Mouse (Mus musculus) limb, embryonic 14.5 days (tissue): Measurements from ENCODE around the gene Oaz3. TPM values are rescaled to one million over a fixed set of nuclear protein-coding genes. Genes with fewer than 3 reads are reported as not detected.

ENCODE experiments used
- ATAC-seq: fragments of 200-750 bp; cut with Nextera tagmentation; 2 replicates; pipeline ENCODE4 v1.8.0; 2017; ENCODE audit warnings: low read depth, moderate number of reproducible peaks, moderate TSS enrichment; ENCODE audit not compliant: low FRiP score
- DNase-seq: peaks from one replicate; pipeline ENCODE4 v3.0.0-alpha.2; 2015; ENCODE audit warnings: low spot score
- H3K27ac ChIP-seq: fragments of 300-500 bp; sonication (generic); replicated peaks from 2 replicates; pipeline ENCODE4 v1.5.1; 2014; ENCODE audit warnings: low read depth, mild to moderate bottlenecking, low read length, moderate library complexity, mixed read lengths
- H3K27me3 ChIP-seq: fragments of 300-500 bp; sonication (generic); 2 replicates; pipeline ENCODE4 v1.6.1; 2014; ENCODE audit warnings: low read length, mixed read lengths; ENCODE audit not compliant: control insufficient read depth, insufficient read depth
- H3K36me3 ChIP-seq: fragments of 300-500 bp; sonication (generic); 2 replicates; pipeline ENCODE4 v1.6.1; 2014; ENCODE audit warnings: mild to moderate bottlenecking, low read length, moderate library complexity, mixed read lengths; ENCODE audit not compliant: control insufficient read depth, insufficient read depth
- H3K4me1 ChIP-seq: fragments of 300-500 bp; sonication (generic); 2 replicates; pipeline ENCODE4 v1.6.1; 2014; ENCODE audit warnings: antibody characterized with exemption, low read length, mixed read lengths; ENCODE audit not compliant: control insufficient read depth, insufficient read depth
- H3K4me2 ChIP-seq: fragments of 300-500 bp; sonication (generic); replicated peaks from 2 replicates; pipeline ENCODE4 v1.6.1; 2014; ENCODE audit warnings: low read depth, mild to moderate bottlenecking, low read length, moderate library complexity; ENCODE audit not compliant: severe bottlenecking
- H3K4me3 ChIP-seq: fragments of 300-500 bp; sonication (generic); replicated peaks from 2 replicates; pipeline ENCODE4 v1.5.1; 2014; ENCODE audit warnings: low read length
- H3K9ac ChIP-seq: fragments of 300-500 bp; sonication (generic); 2 replicates; pipeline ENCODE4 v1.6.1; 2014; ENCODE audit warnings: mild to moderate bottlenecking, low read depth, low read length, moderate library complexity; ENCODE audit not compliant: severe bottlenecking
- H3K9me3 ChIP-seq: fragments of 300-500 bp; sonication (generic); 2 replicates; pipeline ENCODE4 v1.6.1; 2016; ENCODE audit warnings: low read length; ENCODE audit not compliant: control insufficient read depth
- POLR2A ChIP-seq: fragments of 200-500 bp; IDR thresholded peaks from 2 replicates; pipeline ENCODE4 v1.8.0; 2012; ENCODE audit warnings: inconsistent platforms, mild to moderate bottlenecking, moderate library complexity, borderline replicate concordance; ENCODE audit not compliant: insufficient read depth, insufficient read length; ENCODE audit errors: extremely low read depth
- WGBS: fragments of 180-500 bp; shearing (Covaris S2); extraction: QIAGEN DNeasy Blood & Tissue Kit; methylation state at CpG from one replicate; pipeline ENCODE4 v1.1.7; 2014; 5-methylcytosine and 5-hydroxymethylcytosine counted together
- polyA plus RNA-seq, 2 experiments: library from polyadenylated mRNA; depleted of rRNA in 1 of 2; stranded (reverse) in 1 of 2; unstranded in 1 of 2; fragments of >200 nt; fragmentation: Nextera tagmentation in 1 of 2; extraction: Ambion mirVana in 1 of 2; gene quantifications; 2 replicates each; pipeline versions ENCODE4 v1.2.1 to v1.2.3; 2012 to 2014

The Oaz3 gene
- polyA plus RNA-seq, 2 experiments = 0.26 to 0.30 TPM

- no peaks in the 10 kb centered on the region for H3K27me3 ChIP-seq
- no peak for ATAC-seq
- H3K4me3 ChIP-seq = no peak overlapping the region
- H3K4me2 ChIP-seq = no peak overlapping the region
- TF ChIP-seq POLR2A = no peak
- no peak overlapping the region for H3K9ac ChIP-seq
- no peaks in the 10 kb centered on the region for H3K9me3 ChIP-seq
- DNase-seq = no peak
- 90% methylated on average over 2 of the region's 2 CpGs for WGBS
- no peaks in the 10 kb centered on the region for H3K36me3 ChIP-seq
- H3K4me1 ChIP-seq = no peaks in the 10 kb centered on the region
- H3K27ac ChIP-seq = no peak overlapping the region
These were observed 9.4 kb downstream of the Oaz3 start for GRCm38 (mm10) chr3:94434305-94434704.

DNA sequence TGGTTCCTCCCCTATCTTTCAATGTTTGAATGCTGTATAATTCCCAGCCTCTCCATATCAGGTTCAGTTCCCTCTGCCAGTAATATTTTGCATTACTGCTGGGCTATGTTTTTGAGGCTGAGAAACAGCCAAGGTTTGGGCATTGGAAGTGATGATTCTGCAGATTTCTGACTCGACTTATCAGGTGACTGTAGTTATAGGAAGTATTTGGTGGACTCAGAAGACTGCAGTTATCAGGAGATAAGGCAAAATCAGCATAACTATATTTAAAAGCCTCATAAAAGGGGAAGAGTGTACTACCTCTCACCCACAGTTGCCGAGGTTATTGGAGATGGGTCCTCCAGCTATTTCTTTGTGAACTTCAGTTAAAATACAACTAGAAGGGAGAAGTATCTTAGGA, 12.7 kb downstream of the Oaz3 start:
- DNase-seq (no peak), ATAC-seq (no peak)
- Histone ChIP-seq H3K9me3 (no peaks in the 10 kb centered on the region), H3K36me3 (no peaks in the 10 kb centered on the region), H3K4me1 (no peaks in the 10 kb centered on the region), H3K4me3 (no peak overlapping the region), H3K27ac (no peak overlapping the region), H3K4me2 (no peak overlapping the region), H3K27me3 (no peaks in the 10 kb centered on the region), H3K9ac (no peak overlapping the region)
- WGBS = 67% methylated on average over 2 of the region's 2 CpGs
- TF ChIP-seq POLR2A = no peak

DNA sequence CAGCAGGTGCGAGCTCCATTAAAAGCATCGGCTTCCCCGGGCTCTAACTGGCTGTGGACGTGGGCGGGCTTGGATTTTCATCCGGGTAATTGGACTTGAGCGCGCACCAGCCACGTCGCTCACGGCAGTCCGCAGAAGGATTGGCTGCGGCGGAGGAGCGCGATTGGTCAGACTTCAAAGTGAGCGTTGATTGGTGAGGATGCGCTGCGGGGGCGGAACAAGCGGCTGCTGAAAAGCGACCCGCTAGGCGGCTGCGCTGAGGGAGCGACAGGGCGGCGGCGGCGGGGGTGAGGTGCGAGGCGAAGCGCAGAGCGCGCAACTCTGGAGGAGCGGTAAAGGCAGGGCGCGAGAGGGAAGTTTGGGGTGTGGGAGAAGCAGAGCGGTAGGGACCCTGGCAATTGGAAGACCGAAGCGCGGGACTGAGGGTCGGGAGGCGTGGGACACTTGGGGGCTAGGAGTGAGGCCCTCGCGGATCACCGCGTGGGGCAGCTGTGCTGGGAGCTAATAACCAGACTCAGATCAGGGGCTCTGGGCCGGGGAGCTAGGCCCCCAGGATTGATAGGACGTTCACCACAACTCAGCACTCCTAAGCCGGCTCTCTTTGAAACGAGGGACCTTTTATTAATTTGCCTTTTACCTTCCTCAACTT, 30.6 kb downstream of the Oaz3 start, which contains the start of gene Tdrkh:
Gene Tdrkh (plus strand): TSS at position 243 of the 649 bp plus-strand sequence.
- Histone ChIP-seq H3K9me3 (no peaks in the 10 kb centered on the region), H3K27me3 (no peaks in the 10 kb centered on the region), H3K9ac (peak within 1 kb of the TSS; percentile 42), H3K4me3 (peak within 1 kb of the TSS; percentile 41), H3K4me1 (peaks cover 8% of the 10 kb centered on the region; the same call in 1 of the 2 replicates), H3K36me3 (no peaks in the 10 kb centered on the region), H3K4me2 (peak within 1 kb of the TSS; percentile 64), H3K27ac (no peak within 1 kb of the TSS)
- ATAC-seq = peak; percentile 99
- no peak for TF ChIP-seq POLR2A
- whole genome bisulfite sequencing = 9% methylated on average over 52 of the region's 52 CpGs
- DNase-seq = peak; percentile 96

GRCm38 (mm10) chr3:94412530-94412929, 31.2 kb downstream of the Oaz3 start:
- Histone ChIP-seq H3K9ac (no peak overlapping the region), H3K27me3 (no peaks in the 10 kb centered on the region), H3K4me2 (peak overlapping the region; percentile 64), H3K36me3 (no peaks in the 10 kb centered on the region), H3K4me1 (peaks cover 8% of the 10 kb centered on the region; the same call in 1 of the 2 replicates), H3K27ac (no peak overlapping the region), H3K4me3 (peak overlapping the region; percentile 41), H3K9me3 (no peaks in the 10 kb centered on the region)
- ATAC-seq (no peak; the same call in 1 of the 2 replicates), DNase-seq (no peak)
- WGBS = 7% methylated on average over 24 of the region's 25 CpGs
- TF ChIP-seq POLR2A = no peak

GRCm38 (mm10) chr3:94405561-94405960, 38.2 kb downstream of the Oaz3 start:
- ATAC-seq = no peak
- Histone ChIP-seq H3K4me2 (no peak overlapping the region), H3K4me3 (no peak overlapping the region), H3K27me3 (peaks cover 18% of the 10 kb centered on the region), H3K4me1 (no peaks in the 10 kb centered on the region), H3K9me3 (no peaks in the 10 kb centered on the region), H3K36me3 (no peaks in the 10 kb centered on the region), H3K27ac (no peak overlapping the region), H3K9ac (no peak overlapping the region)
- WGBS = 57% methylated on average over 4 of the region's 4 CpGs
- TF ChIP-seq POLR2A = no peak
- no peak for DNase-seq
